In the genomic region with DNA sequence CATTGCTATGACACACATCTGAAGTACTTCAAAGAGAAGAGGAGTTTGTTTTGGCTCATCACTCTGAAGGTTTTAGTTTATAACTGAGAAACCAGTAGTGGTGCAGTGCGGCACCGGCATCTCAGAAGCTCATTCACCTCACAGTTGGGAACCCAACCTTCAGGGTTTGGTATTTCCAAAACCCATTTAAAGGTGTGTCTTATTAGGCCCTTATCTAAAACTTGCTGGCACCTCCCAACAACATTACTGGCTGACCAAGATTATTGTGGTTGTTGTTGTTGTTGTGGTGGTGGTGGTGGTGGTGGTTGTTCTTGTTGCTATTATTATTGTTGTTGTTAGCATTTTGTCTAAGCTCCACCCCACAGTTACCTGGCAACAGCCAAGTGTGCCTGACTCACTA, we compare ENCODE assay signal across 13 mouse cellular contexts.
"Had no signal": no experiment of that assay in that cellular context is flagged by ENCODE, and none has a peak within 500 bp of the region (broad histone marks: within the 10 kb centered on the region; RNA-seq: fewer than 3 reads in every experiment).

No protein-coding gene starts in this region.

- H3K9ac ChIP-seq: limb, embryonic 15.5 days; lung, embryonic 15.5 days; neural tube, embryonic 15.5 days had no signal

- DNase-seq: kidney, adult 8-10 months; kidney, postnatal 10 days; kidney, postnatal 4 days; midbrain, embryonic 14.5 days; right cerebral cortex, postnatal 4 days; thymus, postnatal 36 days had no signal

- H3K9me3 ChIP-seq: limb, embryonic 15.5 days; lung, embryonic 15.5 days; midbrain, embryonic 10.5 days; neural tube, embryonic 15.5 days had no signal

- H3K27ac ChIP-seq: limb, embryonic 15.5 days; lung, embryonic 15.5 days; midbrain, embryonic 10.5 days; neural tube, embryonic 15.5 days had no signal

- H3K4me3 ChIP-seq: limb, embryonic 15.5 days; lung, embryonic 15.5 days; midbrain, embryonic 10.5 days; myocyte; neural tube, embryonic 15.5 days had no signal

- H3K4me2 ChIP-seq: limb, embryonic 15.5 days; lung, embryonic 15.5 days; neural tube, embryonic 15.5 days had no signal

- H3K27me3 ChIP-seq: limb, embryonic 15.5 days; lung, embryonic 15.5 days; neural tube, embryonic 15.5 days had no signal

- ATAC-seq: inflammation-experienced regulatory T-cells, adult 6 months; intestine, postnatal 0 days had no signal

- H3K36me3 ChIP-seq: limb, embryonic 15.5 days; lung, embryonic 15.5 days; midbrain, embryonic 10.5 days; neural tube, embryonic 15.5 days had no signal
